13 mouse cellular contexts compared by ENCODE assay signal in genomic region chr12:86776341-86776860, GRCm38 (mm10). TPM values are rescaled to one million over a fixed set of nuclear protein-coding genes. Genes with fewer than 3 reads are reported as not detected.
DNase-seq lines count a peak whose midpoint lies in the region; ATAC-seq and TF ChIP-seq lines count a peak whose summit lies in the region.
"Had no signal": no experiment of that assay in that cellular context is flagged by ENCODE, and none has a peak within 500 bp of the region (broad histone marks: within the 10 kb centered on the region; RNA-seq: fewer than 3 reads in every experiment).

No protein-coding gene starts in this region.

- no peaks in the 10 kb centered on the region for H3K36me3 ChIP-seq in heart, embryonic 15.5 days
- no peaks in the 10 kb centered on the region for H3K36me3 ChIP-seq in lung, postnatal 0 days (ENCODE audit: insufficient read depth, low read length)
- H3K36me3 ChIP-seq in embryonic facial prominence, embryonic 15.5 days = no peaks in the 10 kb centered on the region
- H3K36me3 ChIP-seq in stomach, embryonic 16.5 days (ENCODE audit: control insufficient read depth, insufficient read depth, low read length) = no peaks in the 10 kb centered on the region
- H3K36me3 ChIP-seq: midbrain, embryonic 13.5 days had no signal

- DNase-seq in heart, adult 9 months (ENCODE audit: low spot score in 2 of 2) = no peak
- no peak for DNase-seq in lung, postnatal 0 days (ENCODE audit: low spot score)
- no peak for DNase-seq in lung, postnatal 36 days
- no peak for DNase-seq in thymus, postnatal 14 days
- DNase-seq: spleen, adult 18-20 months had no signal

- no peak overlapping the region for H3K4me3 ChIP-seq in heart, embryonic 15.5 days
- no peak overlapping the region for H3K4me3 ChIP-seq in lung, postnatal 0 days (ENCODE audit: low read depth, low read length)
- no peak overlapping the region for H3K4me3 ChIP-seq in embryonic facial prominence, embryonic 15.5 days (replicated peaks)
- no peak overlapping the region for H3K4me3 ChIP-seq in stomach, embryonic 16.5 days (replicated peaks; ENCODE audit: low read length)
- H3K4me3 ChIP-seq: midbrain, embryonic 13.5 days had no signal

- TF ChIP-seq CTCF in lung, postnatal 0 days (IDR thresholded peaks at IDR 0.05) = no peak

- H3K27me3 ChIP-seq in heart, embryonic 15.5 days = no peaks in the 10 kb centered on the region
- H3K27me3 ChIP-seq in lung, postnatal 0 days (replicated peaks; ENCODE audit: insufficient read depth, low read length) = no peaks in the 10 kb centered on the region
- H3K27me3 ChIP-seq in embryonic facial prominence, embryonic 15.5 days = no peaks in the 10 kb centered on the region
- no peaks in the 10 kb centered on the region for H3K27me3 ChIP-seq in stomach, embryonic 16.5 days (ENCODE audit: control insufficient read depth, insufficient read depth, low read length)
- H3K27me3 ChIP-seq: Patski had no signal

- H3K4me1 ChIP-seq in heart, embryonic 15.5 days (replicated peaks) = peaks cover 24% of the 10 kb centered on the region
- H3K4me1 ChIP-seq in lung, postnatal 0 days (ENCODE audit: insufficient read depth, low read depth, low read length) = no peaks in the 10 kb centered on the region
- H3K4me1 ChIP-seq in embryonic facial prominence, embryonic 15.5 days = peaks cover 25% of the 10 kb centered on the region
- peaks cover 18% of the 10 kb centered on the region for H3K4me1 ChIP-seq in stomach, embryonic 16.5 days (ENCODE audit: control insufficient read depth, insufficient read depth, low read length)

- H3K27ac ChIP-seq in heart, embryonic 15.5 days = peak overlapping the region; percentile 76
- H3K27ac ChIP-seq in lung, postnatal 0 days (ENCODE audit: low read length) = 0 out of 2 replicates have a peak overlapping the region, but pooled peaks have one; percentile 69
- H3K27ac ChIP-seq in embryonic facial prominence, embryonic 15.5 days (replicated peaks) = peak overlapping the region; percentile 79
- peak overlapping the region; percentile 86 for H3K27ac ChIP-seq in stomach, embryonic 16.5 days (ENCODE audit: low read length)
- H3K27ac ChIP-seq: midbrain, embryonic 13.5 days had no signal

- 68% methylated on average over 7 of the region's 7 CpGs for WGBS in heart, embryonic 15.5 days
- 65% methylated on average over 7 of the region's 7 CpGs for WGBS in lung, postnatal 0 days
- 82% methylated on average over 7 of the region's 7 CpGs for WGBS in embryonic facial prominence, embryonic 15.5 days
- 75% methylated on average over 7 of the region's 7 CpGs for WGBS in stomach, embryonic 16.5 days

- no peak overlapping the region for H3K4me2 ChIP-seq in heart, embryonic 15.5 days
- no peak overlapping the region for H3K4me2 ChIP-seq in lung, postnatal 0 days (replicated peaks; ENCODE audit: low read depth, low read length)
- H3K4me2 ChIP-seq in embryonic facial prominence, embryonic 15.5 days (replicated peaks) = no peak overlapping the region
- H3K4me2 ChIP-seq in stomach, embryonic 16.5 days (ENCODE audit: low read depth, low read length) = no peak overlapping the region
- H3K4me2 ChIP-seq: liver, embryonic 11.5 days; midbrain, embryonic 13.5 days had no signal

- no peak for TF ChIP-seq EP300 in lung, postnatal 0 days (IDR thresholded peaks at IDR 0.05)

- ATAC-seq in heart, embryonic 15.5 days (replicated peaks; ENCODE audit: insufficient number of reproducible peaks, insufficient read depth, low FRiP score, low read depth) = no peak
- ATAC-seq in lung, postnatal 0 days = no peak
- ATAC-seq in embryonic facial prominence, embryonic 15.5 days (ENCODE audit: insufficient number of reproducible peaks, low FRiP score, low TSS enrichment, low read depth) = no peak
- ATAC-seq in stomach, embryonic 16.5 days (ENCODE audit: insufficient read depth, low FRiP score) = no peak
- ATAC-seq: midbrain, embryonic 13.5 days; Patski had no signal

- no peaks in the 10 kb centered on the region for H3K9me3 ChIP-seq in heart, embryonic 15.5 days (replicated peaks)
- no peaks in the 10 kb centered on the region for H3K9me3 ChIP-seq in lung, postnatal 0 days (ENCODE audit: low read length)
- H3K9me3 ChIP-seq in embryonic facial prominence, embryonic 15.5 days (replicated peaks) = no peaks in the 10 kb centered on the region
- H3K9me3 ChIP-seq in stomach, embryonic 16.5 days (replicated peaks; ENCODE audit: control insufficient read depth, low read length) = no peaks in the 10 kb centered on the region
- H3K9me3 ChIP-seq: midbrain, embryonic 13.5 days had no signal

- H3K9ac ChIP-seq in heart, embryonic 15.5 days = no peak overlapping the region
- no peak overlapping the region for H3K9ac ChIP-seq in lung, postnatal 0 days (replicated peaks; ENCODE audit: low read depth)
- H3K9ac ChIP-seq in embryonic facial prominence, embryonic 15.5 days = no peak overlapping the region
- peak overlapping the region; percentile 44; the same call in 1 of the 2 replicates for H3K9ac ChIP-seq in stomach, embryonic 16.5 days (ENCODE audit: low read length)
- H3K9ac ChIP-seq: midbrain, embryonic 13.5 days had no signal

RNA-seq across cellular contexts. Expression of gene Lrrc74a, which starts 42.2 kb away (rescaled TPM):
- polyA plus RNA-seq in heart, embryonic 15.5 days (2015; fragmentation: Nextera tagmentation; extraction: Ambion mirVana) = not detected in 2 replicates
- polyA plus RNA-seq in lung, postnatal 0 days (2015; fragmentation: Nextera tagmentation; extraction: Ambion mirVana) = not detected in 2 replicates
- polyA plus RNA-seq in embryonic facial prominence, embryonic 15.5 days (2015; fragmentation: Nextera tagmentation; extraction: Ambion mirVana) = not detected in 2 replicates
- polyA plus RNA-seq in stomach, embryonic 16.5 days (2015; fragmentation: Nextera tagmentation; extraction: Ambion mirVana) = not detected in 2 replicates
- polyA plus RNA-seq: frontal cortex, adult 2 months; liver, embryonic 11.5 days; midbrain, embryonic 13.5 days; neural tube, embryonic 11.5 days; Patski had no signal

RNA-seq across cellular contexts. Expression of gene Angel1, which starts 50.1 kb away (rescaled TPM):
- polyA plus RNA-seq in heart, embryonic 15.5 days (2015; fragmentation: Nextera tagmentation; extraction: Ambion mirVana) = 7.2 and 9.0 TPM in 2 replicates
- 4.2 and 5.2 TPM in 2 replicates for polyA plus RNA-seq in lung, postnatal 0 days (2015; fragmentation: Nextera tagmentation; extraction: Ambion mirVana)
- 12.1 and 12.4 TPM in 2 replicates for polyA plus RNA-seq in embryonic facial prominence, embryonic 15.5 days (2015; fragmentation: Nextera tagmentation; extraction: Ambion mirVana)
- polyA plus RNA-seq in stomach, embryonic 16.5 days (2015; fragmentation: Nextera tagmentation; extraction: Ambion mirVana) = 8.8 and 9.4 TPM in 2 replicates
